Mouse (Mus musculus) heart, adult 18-20 months (tissue): ENCODE data around the gene Atp4a. TPM values are rescaled to one million over a fixed set of nuclear protein-coding genes. Genes with fewer than 3 reads are reported as not detected.

Experiments used
- total RNA-seq, 2 experiments: library from RNA; stranded (reverse); gene quantifications; 2 replicates each; pipeline ENCODE4 v1.2.3; 2021

Atp4a gene
- total RNA-seq, 2 experiments from 2014 or later: 0.51 TPM; not detected in 1

Other genes with a start within 250 kb of the Atp4a start
- not detected for gene Prodh2, start 218.6 kb upstream of the Atp4a start, total RNA-seq
- under 1 TPM; 0.36 to 0.50 TPM for gene Arhgap33, start 177.1 kb upstream of the Atp4a start, total RNA-seq
- 100 to 1,000 TPM; 845 to 870 TPM for gene Hspb6, start 160.0 kb upstream of the Atp4a start, total RNA-seq
- gene Proser3, start 159.9 kb upstream of the Atp4a start, total RNA-seq: 1 to 10 TPM; 2.1 to 4.6 TPM
- gene Lin37, start 152.4 kb upstream of the Atp4a start, total RNA-seq: 10 to 100 TPM; 16.8 to 18.8 TPM
- gene U2af1l4, start 148.9 kb upstream of the Atp4a start, total RNA-seq: 10 to 100 TPM; 61.2 to 65.9 TPM
- gene Gm49396, start 148.9 kb upstream of the Atp4a start, total RNA-seq: 1 to 10 TPM in 1 of 2 experiments, under 1 TPM in 1; 0.35 to 1.1 TPM
- gene Psenen, start 148.6 kb upstream of the Atp4a start, total RNA-seq: 10 to 100 TPM; 80.1 to 84.4 TPM
- under 1 TPM; 0.50 to 0.77 TPM for gene Igflr1, start 146.8 kb upstream of the Atp4a start, total RNA-seq
- 10 to 100 TPM; 13.6 to 18.3 TPM for gene Kmt2b, start 123.5 kb upstream of the Atp4a start, total RNA-seq
- gene Zbtb32, start 113.3 kb upstream of the Atp4a start, total RNA-seq: under 1 TPM in 1 of 2 experiments, not detected in 1; 0.21 TPM
- under 1 TPM in 1 of 2 experiments, not detected in 1; 0.26 TPM for gene Upk1a, start 99.4 kb upstream of the Atp4a start, total RNA-seq
- gene Cox6b1, start 86.1 kb upstream of the Atp4a start, total RNA-seq: 1,000 to 10,000 TPM; 4,470 to 4,611 TPM
- not detected for gene Etv2, start 76.4 kb upstream of the Atp4a start, total RNA-seq
- 10 to 100 TPM; 46.0 to 49.1 TPM for gene Rbm42, start 61.9 kb upstream of the Atp4a start, total RNA-seq
- 1 to 10 TPM; 4.4 to 6.2 TPM for gene Haus5, start 47.2 kb upstream of the Atp4a start, total RNA-seq
- under 1 TPM; 0.40 to 0.67 TPM for gene Pmis2, start 40.6 kb upstream of the Atp4a start, total RNA-seq
- not detected for gene 2200002J24Rik, start 13.3 kb upstream of the Atp4a start, total RNA-seq
- gene Tmem147, start 17.3 kb downstream of the Atp4a start, total RNA-seq: 100 to 1,000 TPM; 238 to 252 TPM
- gene Gapdhs, start 31.5 kb downstream of the Atp4a start, total RNA-seq: not detected
- 1 to 10 TPM; 2.1 to 3.7 TPM for gene Sbsn, start 39.3 kb downstream of the Atp4a start, total RNA-seq
- 1 to 10 TPM; 1.0 to 3.5 TPM for gene Dmkn, start 51.5 kb downstream of the Atp4a start, total RNA-seq
- gene Krtdap, start 75.7 kb downstream of the Atp4a start, total RNA-seq: not detected
- gene Ffar2, start 111.6 kb downstream of the Atp4a start, total RNA-seq: under 1 TPM; 0.23 to 0.35 TPM
- not detected for gene Ffar3, start 144.0 kb downstream of the Atp4a start, total RNA-seq
- under 1 TPM in 1 of 2 experiments, not detected in 1; 0.13 TPM for gene Ffar1, start 149.4 kb downstream of the Atp4a start, total RNA-seq
- 1 to 10 TPM in 1 of 2 experiments, under 1 TPM in 1; 0.35 to 6.6 TPM for gene Cd22, start 168.1 kb downstream of the Atp4a start, total RNA-seq
- under 1 TPM in 1 of 2 experiments, not detected in 1; 0.15 TPM for gene Mag, start 202.7 kb downstream of the Atp4a start, total RNA-seq
- 1 to 10 TPM; 5.6 to 7.0 TPM for gene Hamp2, start 212.5 kb downstream of the Atp4a start, total RNA-seq
- 10 to 100 TPM; 12.3 to 17.5 TPM for gene Hamp, start 231.8 kb downstream of the Atp4a start, total RNA-seq
- 100 to 1,000 TPM in 1 of 2 experiments, 10 to 100 TPM in 1; 99.4 to 112 TPM for gene Usf2, start 244.6 kb downstream of the Atp4a start, total RNA-seq